Mouse (Mus musculus) cortical plate, adult 2 months (tissue): ENCODE results near the gene Ssb.

Source experiments
- CTCF ChIP-seq: fragments of 200-500 bp; IDR thresholded peaks from 2 replicates; pipeline ENCODE4 v1.5.1; 2011; ENCODE audit warnings: mild to moderate bottlenecking, control low read depth, low read length; ENCODE audit not compliant: insufficient read depth; ENCODE audit errors: extremely low read depth
- POLR2A ChIP-seq: fragments of 200-500 bp; IDR thresholded peaks from 2 replicates; pipeline ENCODE4 v1.6.1; 2011; ENCODE audit warnings: mild to moderate bottlenecking, low read length, control low read depth; ENCODE audit not compliant: insufficient read depth; ENCODE audit errors: extremely low read depth

GRCm38 (mm10) chr2:69860972-69861452 is 350 bp upstream of the Ssb start:
- TF ChIP-seq POLR2A, result no peak
- no peak for TF ChIP-seq CTCF
